Mouse (Mus musculus): ENCODE results near the gene Rtn1.

GRCm38 (mm10) chr12:72373916-72374615, 34.8 kb downstream of the Rtn1 start:
- no peak for TF ChIP-seq EP300 (IDR thresholded peaks at IDR 0.05; ENCODE audit: low read depth)
- no peak for TF ChIP-seq CTCF (IDR thresholded peaks at IDR 0.05; ENCODE audit: low read depth)
